Mouse (Mus musculus) kidney, embryonic 15.5 days (tissue): ENCODE data around the gene Adcy9. TPM values are rescaled to one million over a fixed set of nuclear protein-coding genes. Genes with fewer than 3 reads are reported as not detected.
A peak's percentile ranks its signal among the peaks of the same experiment; 100 is the strongest.

Experiments
- ATAC-seq: fragments of 200-750 bp; cut with Nextera tagmentation; replicated peaks from 2 replicates; pipeline ENCODE4 v1.8.0; 2017; ENCODE audit warnings: moderate TSS enrichment; ENCODE audit not compliant: low FRiP score
- H3K27ac ChIP-seq: fragments of 300-500 bp; sonication (generic); 2 replicates; pipeline ENCODE4 v1.5.1; 2015; ENCODE audit warnings: mild to moderate bottlenecking, inconsistent platforms
- H3K27me3 ChIP-seq: fragments of 300-500 bp; sonication (generic); 2 replicates; pipeline ENCODE4 v1.6.1; 2015; ENCODE audit warnings: inconsistent platforms
- H3K36me3 ChIP-seq: fragments of 300-500 bp; sonication (generic); 2 replicates; pipeline ENCODE4 v1.6.1; 2015; ENCODE audit warnings: inconsistent platforms
- H3K4me1 ChIP-seq: fragments of 300-500 bp; sonication (generic); 2 replicates; pipeline ENCODE4 v1.6.1; 2015; ENCODE audit warnings: inconsistent platforms
- H3K4me2 ChIP-seq: fragments of 300-500 bp; sonication (generic); 2 replicates; pipeline ENCODE4 v1.6.1; 2015; ENCODE audit warnings: moderate library complexity, mild to moderate bottlenecking, inconsistent platforms
- H3K4me3 ChIP-seq: fragments of 300-500 bp; sonication (generic); replicated peaks from 2 replicates; pipeline ENCODE4 v1.5.1; 2015; ENCODE audit warnings: mild to moderate bottlenecking, inconsistent platforms
- H3K9ac ChIP-seq: fragments of 300-500 bp; sonication (generic); 2 replicates; pipeline ENCODE4 v1.6.1; 2015; ENCODE audit warnings: mild to moderate bottlenecking, inconsistent platforms
- H3K9me3 ChIP-seq: fragments of 300-500 bp; sonication (generic); replicated peaks from 2 replicates; pipeline ENCODE4 v1.6.1; 2016; ENCODE audit warnings: inconsistent platforms
- WGBS: fragments of 180-500 bp; shearing (Covaris S2); methylation state at CpG from one replicate; pipeline ENCODE4 v1.1.7; 2015; ENCODE audit warnings: mixed read lengths; 5-methylcytosine and 5-hydroxymethylcytosine counted together
- polyA plus RNA-seq: library from polyadenylated mRNA; unstranded; fragments of >200 nt; fragmentation: Nextera tagmentation; extraction: Ambion mirVana; gene quantifications from 2 replicates; pipeline ENCODE4 v1.2.1, GENCODE M21; 2015

Gene Adcy9
- polyA plus RNA-seq, 1 experiment from 2014 or later: 1.2 TPM

GRCm38 (mm10) chr16:4439302-4440066 is 19.2 kb upstream of the Adcy9 start:
- Histone ChIP-seq H3K4me1 (no peaks in the 10 kb centered on the region), H3K36me3 (no peaks in the 10 kb centered on the region), H3K4me2 (no peak overlapping the region), H3K9me3 (no peaks in the 10 kb centered on the region), H3K9ac (no peak overlapping the region), H3K27me3 (no peaks in the 10 kb centered on the region), H3K27ac (no peak overlapping the region), H3K4me3 (no peak overlapping the region)
- WGBS: 63% methylated on average over 10 of the region's 10 CpGs
- no peak for ATAC-seq

GRCm38 (mm10) chr16:4436738-4437137 is 16.4 kb upstream of the Adcy9 start:
- Histone ChIP-seq H3K4me3 (no peak overlapping the region), H3K9me3 (no peaks in the 10 kb centered on the region), H3K9ac (no peak overlapping the region), H3K27ac (no peak overlapping the region), H3K4me1 (0 out of 2 replicates have a peak, but pooled peaks cover 3% of the 10 kb centered on the region), H3K36me3 (no peaks in the 10 kb centered on the region), H3K4me2 (no peak overlapping the region), H3K27me3 (no peaks in the 10 kb centered on the region)
- WGBS: 58% methylated on average over 4 of the region's 4 CpGs
- 0 out of 2 replicates have a peak, but pooled peaks have one; percentile 33 for ATAC-seq

GRCm38 (mm10) chr16:4435371-4435770 is 15.1 kb upstream of the Adcy9 start:
- no peak overlapping the region for H3K4me2 ChIP-seq
- H3K9me3 ChIP-seq: no peaks in the 10 kb centered on the region
- no peak overlapping the region for H3K9ac ChIP-seq
- H3K27me3 ChIP-seq: no peaks in the 10 kb centered on the region
- ATAC-seq: no peak
- H3K36me3 ChIP-seq: no peaks in the 10 kb centered on the region
- 87% methylated on average over 2 of the region's 2 CpGs for WGBS
- no peak overlapping the region for H3K27ac ChIP-seq
- 0 out of 2 replicates have a peak, but pooled peaks cover 3% of the 10 kb centered on the region for H3K4me1 ChIP-seq
- no peak overlapping the region for H3K4me3 ChIP-seq

GRCm38 (mm10) chr16:4431841-4432240 is 11.5 kb upstream of the Adcy9 start:
- no peaks in the 10 kb centered on the region for H3K27me3 ChIP-seq
- no peaks in the 10 kb centered on the region for H3K36me3 ChIP-seq
- no peaks in the 10 kb centered on the region for H3K9me3 ChIP-seq
- no peak overlapping the region for H3K27ac ChIP-seq
- 0 out of 2 replicates have a peak, but pooled peaks cover 3% of the 10 kb centered on the region for H3K4me1 ChIP-seq
- WGBS: 47% methylated on average over 4 of the region's 4 CpGs
- H3K4me2 ChIP-seq: no peak overlapping the region
- no peak for ATAC-seq
- no peak overlapping the region for H3K9ac ChIP-seq
- H3K4me3 ChIP-seq: no peak overlapping the region

- H3K4me1 ChIP-seq: 0 out of 2 replicates have a peak, but pooled peaks cover 3% of the 10 kb centered on the region
- no peak overlapping the region for H3K4me3 ChIP-seq
- H3K27me3 ChIP-seq: no peaks in the 10 kb centered on the region
- WGBS: 82% methylated on average over 3 of the region's 3 CpGs
- no peaks in the 10 kb centered on the region for H3K36me3 ChIP-seq
- H3K4me2 ChIP-seq: no peak overlapping the region
- H3K9ac ChIP-seq: no peak overlapping the region
- H3K9me3 ChIP-seq: no peaks in the 10 kb centered on the region
- H3K27ac ChIP-seq: no peak overlapping the region
- ATAC-seq: no peak
Measured at GRCm38 (mm10) chr16:4431013-4431412, 10.7 kb upstream of the Adcy9 start.

- no peak for ATAC-seq
- no peak overlapping the region for H3K4me2 ChIP-seq
- H3K9ac ChIP-seq: no peak overlapping the region
- no peaks in the 10 kb centered on the region for H3K27me3 ChIP-seq
- no peak overlapping the region for H3K27ac ChIP-seq
- no peaks in the 10 kb centered on the region for H3K9me3 ChIP-seq
- 0 out of 2 replicates have a peak, but pooled peaks cover 3% of the 10 kb centered on the region for H3K4me1 ChIP-seq
- WGBS: 81% methylated on average over 5 of the region's 5 CpGs
- H3K4me3 ChIP-seq: no peak overlapping the region
- H3K36me3 ChIP-seq: no peaks in the 10 kb centered on the region
Measured at GRCm38 (mm10) chr16:4430232-4430631, 9.9 kb upstream of the Adcy9 start.

GRCm38 (mm10) chr16:4425658-4426234 is 5.4 kb upstream of the Adcy9 start:
- no peaks in the 10 kb centered on the region for H3K9me3 ChIP-seq
- no peak overlapping the region for H3K4me3 ChIP-seq
- H3K9ac ChIP-seq: no peak overlapping the region
- peaks cover 3% of the 10 kb centered on the region for H3K4me1 ChIP-seq
- H3K4me2 ChIP-seq: no peak overlapping the region
- 31% methylated on average over 4 of the region's 4 CpGs for WGBS
- no peaks in the 10 kb centered on the region for H3K36me3 ChIP-seq
- no peak for ATAC-seq
- H3K27me3 ChIP-seq: 0 out of 2 replicates have a peak, but pooled peaks cover 2% of the 10 kb centered on the region
- no peak overlapping the region for H3K27ac ChIP-seq

GRCm38 (mm10) chr16:4423613-4424012 is 3.3 kb upstream of the Adcy9 start:
- Histone ChIP-seq H3K4me2 (no peak overlapping the region), H3K36me3 (no peaks in the 10 kb centered on the region), H3K9ac (no peak overlapping the region), H3K27me3 (peaks cover 10% of the 10 kb centered on the region), H3K27ac (no peak overlapping the region), H3K4me1 (peaks cover 17% of the 10 kb centered on the region), H3K4me3 (no peak overlapping the region), H3K9me3 (no peaks in the 10 kb centered on the region)
- no peak for ATAC-seq
- 77% methylated on average over 5 of the region's 5 CpGs for WGBS

GRCm38 (mm10) chr16:4422991-4423390 is 2.7 kb upstream of the Adcy9 start:
- peaks cover 16% of the 10 kb centered on the region for H3K27me3 ChIP-seq
- ATAC-seq: no peak
- peaks cover 24% of the 10 kb centered on the region for H3K4me1 ChIP-seq
- no peak overlapping the region for H3K4me3 ChIP-seq
- H3K4me2 ChIP-seq: no peak overlapping the region
- H3K27ac ChIP-seq: no peak overlapping the region
- no peaks in the 10 kb centered on the region for H3K36me3 ChIP-seq
- H3K9me3 ChIP-seq: no peaks in the 10 kb centered on the region
- H3K9ac ChIP-seq: no peak overlapping the region
- 93% methylated on average over 3 of the region's 3 CpGs for whole genome bisulfite sequencing

GRCm38 (mm10) chr16:4419546-4420297 is 576 bp downstream of the Adcy9 start:
- peaks cover 31% of the 10 kb centered on the region for H3K4me1 ChIP-seq
- H3K27ac ChIP-seq: peak overlapping the region; percentile 76
- H3K27me3 ChIP-seq: peaks cover 24% of the 10 kb centered on the region
- no peaks in the 10 kb centered on the region for H3K9me3 ChIP-seq
- H3K4me2 ChIP-seq: peak overlapping the region; percentile 95
- ATAC-seq: peak; percentile 89
- H3K4me3 ChIP-seq: peak overlapping the region; percentile 78
- no peaks in the 10 kb centered on the region for H3K36me3 ChIP-seq
- under 1% methylated on average over 83 of the region's 85 CpGs for WGBS
- H3K9ac ChIP-seq: peak overlapping the region; percentile 70

GRCm38 (mm10) chr16:4418776-4419545 is 1.3 kb downstream of the Adcy9 start:
- ATAC-seq: 0 out of 2 replicates have a peak, but pooled peaks have one; percentile 2
- no peaks in the 10 kb centered on the region for H3K9me3 ChIP-seq
- H3K4me2 ChIP-seq: peak overlapping the region; percentile 95
- H3K27ac ChIP-seq: no peak overlapping the region
- no peaks in the 10 kb centered on the region for H3K36me3 ChIP-seq
- H3K9ac ChIP-seq: peak overlapping the region; percentile 70; the same call in 1 of the 2 replicates
- peaks cover 24% of the 10 kb centered on the region for H3K27me3 ChIP-seq
- WGBS: 16% methylated on average over 32 of the region's 32 CpGs
- peaks cover 38% of the 10 kb centered on the region for H3K4me1 ChIP-seq
- H3K4me3 ChIP-seq: peak overlapping the region; percentile 78
